Mouse (Mus musculus) kidney, embryonic 16.5 days (tissue): ENCODE measurements around the gene Fanca. TPM values are rescaled to one million over a fixed set of nuclear protein-coding genes. Genes with fewer than 3 reads are reported as not detected.
"Not testable (repeated sequence)": the region's sequence is repeated elsewhere in the genome, so short reads cannot be mapped to it uniquely, and the experiment has no call there.

Experiments
- ATAC-seq: fragments of 200-750 bp; cut with Nextera tagmentation; 2 replicates; pipeline ENCODE4 v1.8.0; 2017; ENCODE audit warnings: moderate TSS enrichment; ENCODE audit not compliant: low FRiP score, low TSS enrichment
- H3K27ac ChIP-seq: fragments of 300-500 bp; sonication (generic); 2 replicates; pipeline ENCODE4 v1.5.1; 2014; ENCODE audit warnings: low read length
- H3K27me3 ChIP-seq: fragments of 300-500 bp; sonication (generic); 2 replicates; pipeline ENCODE4 v1.6.1; 2014; ENCODE audit warnings: low read length, control low read depth, mixed read lengths; ENCODE audit not compliant: insufficient read depth
- H3K36me3 ChIP-seq: fragments of 300-500 bp; sonication (generic); 2 replicates; pipeline ENCODE4 v1.6.1; 2014; ENCODE audit warnings: low read length, control low read depth, mixed read lengths; ENCODE audit not compliant: insufficient read depth
- H3K4me1 ChIP-seq: fragments of 300-500 bp; sonication (generic); 2 replicates; pipeline ENCODE4 v1.6.1; 2014; ENCODE audit warnings: low read length, control low read depth, mixed read lengths; ENCODE audit not compliant: insufficient read depth
- H3K4me2 ChIP-seq: fragments of 300-500 bp; sonication (generic); replicated peaks from 2 replicates; pipeline ENCODE4 v1.6.1; 2014; ENCODE audit warnings: low read depth, low read length
- H3K4me3 ChIP-seq: fragments of 300-500 bp; sonication (generic); 2 replicates; pipeline ENCODE4 v1.5.1; 2014; ENCODE audit warnings: mild to moderate bottlenecking, low read length
- H3K9ac ChIP-seq: fragments of 300-500 bp; sonication (generic); replicated peaks from 2 replicates; pipeline ENCODE4 v1.6.1; 2014; ENCODE audit warnings: low read length
- H3K9me3 ChIP-seq: fragments of 300-500 bp; sonication (generic); 2 replicates; pipeline ENCODE4 v1.6.1; 2016; ENCODE audit warnings: low read length, control low read depth
- WGBS: fragments of 180-500 bp; shearing (Covaris S2); extraction: QIAGEN DNeasy Blood & Tissue Kit; methylation state at CpG from one replicate; pipeline ENCODE4 v1.1.7; 2014; 5-methylcytosine and 5-hydroxymethylcytosine counted together
- polyA plus RNA-seq: library from polyadenylated mRNA; unstranded; fragments of >200 nt; fragmentation: Nextera tagmentation; extraction: Ambion mirVana; gene quantifications from 2 replicates; pipeline ENCODE4 v1.2.1, GENCODE M21; 2015

The Fanca gene
- polyA plus RNA-seq, 1 experiment from 2014 or later, result 36.6 TPM

DNA sequence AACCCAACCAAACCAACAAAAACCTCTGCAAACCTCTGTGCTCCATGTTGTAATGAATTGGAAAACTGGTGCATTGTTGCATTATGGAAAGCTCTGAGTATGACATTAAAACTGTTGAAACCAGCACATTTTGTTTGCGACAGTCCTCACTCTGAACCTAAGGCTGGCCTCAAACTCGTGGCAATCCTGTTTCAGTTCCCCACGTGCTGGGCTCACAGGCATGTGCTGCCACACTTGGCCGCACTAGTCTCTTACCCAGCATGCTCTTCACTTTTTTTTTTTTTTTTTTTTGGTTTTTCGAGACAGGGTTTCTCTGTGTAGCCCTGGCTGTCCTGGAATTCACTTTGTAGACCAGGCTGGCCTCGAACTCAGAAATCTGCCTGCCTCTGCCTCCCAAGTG is 35.4 kb downstream of the Fanca start:
- not testable (repeated sequence) for H3K4me3 ChIP-seq, H3K9ac ChIP-seq, H3K4me2 ChIP-seq, H3K9me3 ChIP-seq, ATAC-seq, H3K27ac ChIP-seq, H3K27me3 ChIP-seq, H3K4me1 ChIP-seq
- peaks cover 33% of the 10 kb centered on the region for H3K36me3 ChIP-seq
- WGBS, result 89% methylated on average over 5 of the region's 6 CpGs

DNA sequence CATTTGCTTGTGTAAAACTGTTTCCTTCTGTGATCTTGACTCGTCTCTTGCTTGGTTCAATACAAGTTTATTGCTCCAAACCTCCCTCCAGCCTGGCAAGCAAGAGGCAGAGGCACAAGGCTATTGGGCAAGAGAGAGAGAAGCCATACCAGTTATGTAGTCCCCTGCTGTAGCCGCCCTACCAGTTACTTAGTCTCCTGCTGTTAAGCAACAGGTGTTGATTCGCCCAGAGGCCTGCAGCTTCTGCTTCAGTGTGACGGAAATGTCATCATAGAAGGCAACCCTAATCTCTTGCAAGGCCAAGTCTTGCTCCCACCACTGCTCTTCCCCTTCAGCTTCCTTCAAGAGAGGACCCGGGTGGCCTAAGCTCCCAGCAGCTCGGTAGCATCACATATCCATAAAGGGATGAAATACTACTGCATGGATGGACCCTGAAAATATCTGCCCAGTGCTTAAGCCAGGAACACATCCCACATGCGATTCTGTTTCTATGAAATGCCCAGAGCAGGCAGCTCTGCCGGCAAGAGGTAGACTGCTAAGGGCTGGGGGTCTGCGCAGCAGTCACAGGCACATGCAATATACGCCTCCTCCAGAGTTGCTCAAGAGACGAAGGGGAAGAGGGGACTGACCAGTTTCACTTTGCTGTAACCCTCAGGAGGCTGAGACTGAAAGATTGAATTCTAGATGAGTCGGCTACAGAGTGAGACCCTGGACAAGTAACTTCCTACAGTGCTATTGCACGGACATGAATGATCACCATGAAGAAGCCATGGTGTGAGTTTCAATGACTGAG is 37.9 kb downstream of the Fanca start:
- no peak for ATAC-seq
- Histone ChIP-seq H3K4me1 (no peaks in the 10 kb centered on the region), H3K9ac (no peak overlapping the region), H3K27me3 (no peaks in the 10 kb centered on the region), H3K4me2 (no peak overlapping the region), H3K27ac (no peak overlapping the region), H3K36me3 (peaks cover 31% of the 10 kb centered on the region), H3K9me3 (no peaks in the 10 kb centered on the region), H3K4me3 (no peak overlapping the region)
- 86% methylated on average over 13 of the region's 13 CpGs for WGBS

DNA sequence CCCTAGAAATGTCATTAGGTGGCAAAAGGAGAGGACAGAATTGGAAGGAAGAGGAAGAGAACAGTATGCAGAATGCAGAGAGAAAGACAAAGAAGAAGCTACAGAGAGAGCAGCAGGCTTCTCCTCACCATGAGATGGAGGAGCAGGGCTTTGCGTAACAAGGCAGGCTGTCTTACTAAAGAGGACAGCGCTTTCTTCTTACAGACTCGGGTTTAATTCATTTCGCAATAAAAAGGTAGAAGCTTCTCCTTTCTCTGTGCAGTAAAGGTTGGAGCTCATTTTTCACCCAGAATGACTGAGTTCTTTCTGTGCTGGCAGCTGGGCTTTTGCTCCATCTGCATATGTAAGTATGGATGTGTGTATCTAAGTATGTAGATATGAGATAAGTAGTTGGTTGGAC is 38.5 kb downstream of the Fanca start:
- ATAC-seq, result no peak

DNA sequence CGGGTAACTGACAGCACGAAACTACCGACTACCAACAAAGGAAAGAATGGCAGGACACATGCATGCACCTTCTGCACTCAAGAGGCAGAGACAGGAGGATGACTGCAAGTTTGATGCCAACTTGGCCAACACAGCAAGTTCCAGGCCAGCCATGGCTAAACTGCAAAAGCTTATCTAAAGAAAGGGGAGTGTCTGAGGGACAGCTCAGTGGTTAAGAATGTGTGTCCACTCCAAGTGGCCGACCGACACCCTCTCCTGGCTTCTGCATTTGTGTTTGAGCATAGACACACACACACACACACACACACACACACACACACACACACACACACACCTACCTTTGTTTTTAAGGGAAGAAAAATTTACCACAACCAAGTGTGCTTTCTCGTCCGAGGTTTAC is 39.9 kb downstream of the Fanca start:
- Histone ChIP-seq H3K4me2 (no peak overlapping the region), H3K27me3 (no peaks in the 10 kb centered on the region), H3K36me3 (peaks cover 26% of the 10 kb centered on the region), H3K4me3 (no peak overlapping the region), H3K27ac (no peak overlapping the region), H3K4me1 (no peaks in the 10 kb centered on the region), H3K9me3 (no peaks in the 10 kb centered on the region), H3K9ac (no peak overlapping the region)
- no peak for ATAC-seq
- 72% methylated on average over 7 of the region's 7 CpGs for WGBS

More for the DNA sequence above, 38.5 kb downstream of the Fanca start:
- Histone ChIP-seq H3K27ac (no peak overlapping the region), H3K9me3 (no peaks in the 10 kb centered on the region), H3K4me3 (no peak overlapping the region), H3K27me3 (no peaks in the 10 kb centered on the region), H3K4me2 (no peak overlapping the region), H3K36me3 (peaks cover 31% of the 10 kb centered on the region), H3K9ac (no peak overlapping the region), H3K4me1 (no peaks in the 10 kb centered on the region)
- 89% methylated on average over 4 of the region's 4 CpGs for WGBS

DNA sequence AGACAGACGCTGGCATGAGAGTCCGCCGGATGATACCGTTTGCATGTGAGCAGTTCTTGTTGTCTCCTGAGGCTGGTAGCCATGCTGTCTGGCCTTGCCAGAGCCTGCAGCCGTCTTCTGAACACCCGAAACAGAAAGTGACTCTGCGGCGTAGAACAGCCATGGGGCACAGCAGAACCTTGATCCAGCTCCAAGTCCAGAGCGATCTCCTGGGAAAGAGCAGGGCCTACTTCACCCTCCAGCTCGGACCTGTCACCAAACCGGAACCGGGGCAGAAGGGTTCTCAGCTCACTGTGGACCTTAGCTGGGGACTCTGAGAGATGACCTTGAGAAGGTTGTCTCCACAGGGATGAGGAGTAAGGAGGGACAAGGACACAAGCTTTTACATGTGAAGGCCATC is 43.3 kb downstream of the Fanca start:
- Histone ChIP-seq H3K9ac (no peak overlapping the region), H3K9me3 (no peaks in the 10 kb centered on the region), H3K4me1 (no peaks in the 10 kb centered on the region), H3K4me3 (no peak overlapping the region), H3K27ac (no peak overlapping the region), H3K27me3 (no peaks in the 10 kb centered on the region), H3K36me3 (peaks cover 22% of the 10 kb centered on the region; the same call in 1 of the 2 replicates), H3K4me2 (no peak overlapping the region)
- 94% methylated on average over 12 of the region's 12 CpGs for WGBS
- ATAC-seq, result no peak

DNA sequence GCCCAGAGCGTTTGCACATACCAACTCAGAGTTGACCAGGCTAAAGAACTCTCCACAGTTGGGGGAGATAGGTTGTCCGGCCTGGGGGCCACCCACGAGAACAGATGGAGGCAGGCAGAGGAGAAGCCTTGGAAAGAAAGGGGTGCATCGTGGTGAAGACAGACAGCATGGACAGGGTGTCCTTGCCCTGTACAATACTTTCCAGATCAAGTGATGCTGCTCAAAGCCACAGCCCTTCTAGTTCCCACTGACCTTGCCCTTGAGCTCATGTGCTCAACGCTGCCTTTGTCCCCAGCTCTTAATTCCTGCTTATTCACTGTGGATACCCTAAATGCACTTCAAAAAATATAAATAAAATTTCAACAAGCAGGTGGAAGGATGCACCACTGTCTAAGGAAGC is 43.9 kb downstream of the Fanca start:
- H3K9ac ChIP-seq, result no peak overlapping the region
- H3K4me1 ChIP-seq, result no peaks in the 10 kb centered on the region
- ATAC-seq, result no peak
- H3K9me3 ChIP-seq, result no peaks in the 10 kb centered on the region
- H3K27ac ChIP-seq, result no peak overlapping the region
- H3K4me3 ChIP-seq, result no peak overlapping the region
- peaks cover 28% of the 10 kb centered on the region; the same call in 1 of the 2 replicates for H3K36me3 ChIP-seq
- WGBS, result 82% methylated on average over 5 of the region's 5 CpGs
- H3K27me3 ChIP-seq, result no peaks in the 10 kb centered on the region
- H3K4me2 ChIP-seq, result no peak overlapping the region

DNA sequence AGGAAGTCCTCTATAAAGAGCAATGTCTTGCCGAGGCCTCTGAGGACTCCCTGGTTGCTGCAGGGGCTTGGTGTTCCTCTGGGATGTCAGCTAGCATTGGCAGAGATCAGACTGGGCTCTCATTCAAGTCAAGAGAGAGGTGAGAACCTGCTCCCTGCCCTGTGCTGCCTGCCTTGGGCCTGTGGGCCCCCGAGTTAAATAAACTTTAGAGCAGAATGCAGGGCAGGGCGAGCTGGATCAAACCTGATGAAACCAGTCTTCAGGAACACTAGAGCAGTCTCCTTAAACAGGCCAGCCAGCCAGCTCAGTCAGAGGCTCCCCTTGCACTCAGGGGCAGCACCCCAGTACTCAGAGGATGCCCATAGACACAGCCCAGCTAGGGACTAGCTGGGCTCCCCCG is 46.5 kb downstream of the Fanca start:
- Histone ChIP-seq H3K27me3 (no peaks in the 10 kb centered on the region), H3K4me3 (no peak overlapping the region), H3K36me3 (peaks cover 40% of the 10 kb centered on the region), H3K4me2 (no peak overlapping the region), H3K9ac (0 out of 2 replicates have a peak overlapping the region, but pooled peaks have one; percentile 20), H3K9me3 (no peaks in the 10 kb centered on the region), H3K4me1 (peaks cover 4% of the 10 kb centered on the region; the same call in 1 of the 2 replicates), H3K27ac (peak overlapping the region; percentile 51; the same call in 1 of the 2 replicates)
- ATAC-seq, result 0 out of 2 replicates have a peak, but pooled peaks have one; percentile 50
- 74% methylated on average over 4 of the region's 4 CpGs for WGBS

DNA sequence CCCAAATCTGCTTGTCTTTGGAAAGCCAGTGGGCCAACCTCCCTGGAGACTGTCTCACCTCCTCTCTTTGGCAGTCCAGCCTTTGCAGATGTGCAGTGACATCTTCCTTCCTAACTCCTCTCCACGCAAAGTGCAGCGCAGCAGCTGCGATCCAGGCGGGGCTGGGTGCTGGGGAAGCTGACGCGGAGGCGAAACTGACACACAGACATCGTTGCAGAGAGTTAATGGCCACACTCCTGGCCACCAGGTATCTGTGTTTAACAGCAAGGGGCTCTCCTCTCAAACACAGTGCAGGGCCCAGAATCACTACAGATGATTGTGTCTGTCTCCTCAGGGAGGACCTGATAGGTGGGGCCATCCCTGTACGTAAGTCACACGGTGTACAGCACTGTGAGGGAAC is 47.2 kb downstream of the Fanca start:
- H3K4me3 ChIP-seq, result no peak overlapping the region
- H3K9me3 ChIP-seq, result no peaks in the 10 kb centered on the region
- 84% methylated on average over 10 of the region's 10 CpGs for WGBS
- peaks cover 45% of the 10 kb centered on the region for H3K36me3 ChIP-seq
- H3K4me2 ChIP-seq, result no peak overlapping the region
- no peaks in the 10 kb centered on the region for H3K27me3 ChIP-seq
- H3K4me1 ChIP-seq, result peaks cover 4% of the 10 kb centered on the region; the same call in 1 of the 2 replicates
- peak overlapping the region; percentile 21; the same call in 1 of the 2 replicates for H3K27ac ChIP-seq
- ATAC-seq, result no peak
- H3K9ac ChIP-seq, result no peak overlapping the region

DNA sequence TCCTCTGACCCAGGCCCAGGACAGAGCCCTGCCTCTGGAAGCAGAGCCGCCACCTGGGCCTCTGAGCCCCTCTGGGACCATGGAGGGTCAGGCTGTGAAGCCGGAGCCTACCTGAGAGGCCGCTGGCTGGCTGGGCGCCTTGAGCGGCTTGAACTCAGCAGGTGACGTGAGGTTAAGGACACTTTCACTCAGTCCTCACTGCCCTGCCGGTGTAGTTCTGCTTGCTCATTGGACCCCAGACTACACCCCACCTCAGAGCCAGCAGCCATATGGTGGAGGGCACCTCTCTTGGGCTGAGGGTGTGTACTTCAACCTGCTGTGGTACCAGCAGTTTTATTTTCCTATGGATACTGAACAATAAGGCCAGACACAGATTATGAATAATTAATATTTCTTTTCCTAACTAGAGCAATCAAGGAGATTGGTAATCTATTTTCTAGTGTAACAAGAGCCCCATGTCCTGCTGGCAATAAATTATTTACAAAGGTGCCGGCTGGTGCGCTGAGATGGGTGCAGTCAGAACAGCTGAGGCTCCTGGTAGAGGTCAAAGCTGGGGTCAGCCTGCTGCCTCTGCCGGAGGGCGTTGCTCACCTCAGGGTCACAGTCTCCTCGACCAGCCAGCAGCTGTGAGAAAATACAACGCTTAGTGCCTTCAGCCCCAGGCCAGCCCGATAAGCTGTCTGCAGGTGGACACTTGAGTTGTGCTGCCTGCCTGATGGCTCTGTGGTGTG is 50.3 kb downstream of the Fanca start:
- H3K4me2 ChIP-seq, result no peak overlapping the region
- no peak overlapping the region for H3K4me3 ChIP-seq
- H3K27ac ChIP-seq, result peak overlapping the region; percentile 54; the same call in 1 of the 2 replicates
- peaks cover 69% of the 10 kb centered on the region for H3K36me3 ChIP-seq
- ATAC-seq, result peak; percentile 83
- H3K9ac ChIP-seq, result no peak overlapping the region
- no peaks in the 10 kb centered on the region for H3K9me3 ChIP-seq
- WGBS, result 51% methylated on average over 14 of the region's 14 CpGs
- peaks cover 4% of the 10 kb centered on the region; the same call in 1 of the 2 replicates for H3K4me1 ChIP-seq
- H3K27me3 ChIP-seq, result no peaks in the 10 kb centered on the region

DNA sequence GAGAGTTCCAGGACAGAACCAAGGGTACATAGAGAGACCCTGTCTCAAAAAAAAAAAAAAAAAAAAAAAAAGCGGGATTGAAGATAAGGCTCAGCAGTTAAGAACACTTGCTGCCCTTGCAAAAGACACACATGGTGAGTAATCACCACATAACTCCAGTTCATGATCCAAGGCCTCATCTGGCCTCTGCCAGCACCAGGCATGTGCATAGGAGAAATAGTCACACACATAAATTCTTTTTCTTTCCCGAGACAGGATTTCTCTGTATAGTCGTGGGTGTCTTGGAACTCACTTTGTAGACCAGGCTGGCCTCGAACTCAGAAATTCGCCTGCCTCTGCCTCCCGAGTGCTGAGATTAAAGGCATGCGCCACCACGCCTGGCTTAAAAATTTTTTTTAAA is 60.8 kb downstream of the Fanca start:
- not testable (repeated sequence) for H3K27ac ChIP-seq, H3K9ac ChIP-seq, H3K4me2 ChIP-seq, H3K9me3 ChIP-seq, ATAC-seq, H3K4me3 ChIP-seq, H3K27me3 ChIP-seq
- 90% methylated on average over 8 of the region's 8 CpGs for WGBS
- H3K4me1 ChIP-seq, result peaks cover 20% of the 10 kb centered on the region
- peaks cover 43% of the 10 kb centered on the region for H3K36me3 ChIP-seq
